Mouse (Mus musculus) left cerebral cortex, postnatal 10 days (tissue): ENCODE results near the gene Fnip1. TPM values are rescaled to one million over a fixed set of nuclear protein-coding genes. Genes with fewer than 3 reads are reported as not detected.
A peak's percentile ranks its signal among the peaks of the same experiment; 100 is the strongest.

Experiments used
- DNase-seq, 2 experiments: peaks; one replicate each; pipeline ENCODE4 v3.0.0; 2021 to 2022; ENCODE audit warnings: low spot score in 2 of 2, mixed read lengths in 1 of 2; ENCODE audit errors: extremely low spot score in 1 of 2
- intact Hi-C: fragments of 180-260 bp; cut with DNase I; formaldehyde crosslinking; loops from one replicate; pipeline ENCODE4 v1.15.1; 2025
- total RNA-seq, 2 experiments: library from RNA; stranded (reverse); gene quantifications; 2 replicates each; pipeline ENCODE4 v1.2.3; 2021

The Fnip1 gene
- total RNA-seq, 2 experiments from 2014 or later, result 23.0 to 23.6 TPM

GRCm38 (mm10) chr11:54530916-54531315 is 92.9 kb downstream of the Fnip1 start:
- intact Hi-C loops, result no loop called here
- no peak for DNase-seq

- DNase-seq, result no peak
- intact Hi-C loops, result no loop called here
Measured at GRCm38 (mm10) chr11:54533834-54534233, 95.8 kb downstream of the Fnip1 start.

GRCm38 (mm10) chr11:54534871-54535270 is 96.9 kb downstream of the Fnip1 start:
- peak; percentile 56 to 69 for DNase-seq
- intact Hi-C loops, result no loop called here

GRCm38 (mm10) chr11:54539031-54539430 is 101.0 kb downstream of the Fnip1 start:
- DNase-seq, result no peak
- intact Hi-C loops, result no loop called here

GRCm38 (mm10) chr11:54539486-54539885 is 101.5 kb downstream of the Fnip1 start:
- no peak for DNase-seq
- intact Hi-C loops, result no loop called here

- DNase-seq, result no peak
- intact Hi-C loops, result no loop called here
Measured at GRCm38 (mm10) chr11:54540328-54540727, 102.3 kb downstream of the Fnip1 start.

- intact Hi-C loops, result no loop called here
- DNase-seq, result no peak
Measured at GRCm38 (mm10) chr11:54542414-54542813, 104.4 kb downstream of the Fnip1 start.

GRCm38 (mm10) chr11:54554970-54555369 is 117.0 kb downstream of the Fnip1 start:
- DNase-seq, result no peak
- intact Hi-C loops, result no loop called here

GRCm38 (mm10) chr11:54562761-54563160 is 124.8 kb downstream of the Fnip1 start:
- intact Hi-C loops, result loop anchor here (10.0 kb wide), 1 partner anchor 302 kb away; the partner anchor contains the start of genes Hint1 and Lyrm7
- peak; percentile 15 to 26 for DNase-seq

Other genes starting within 250 kb of the Fnip1 start
- not detected for gene Csf2, start 188.5 kb upstream of the Fnip1 start, total RNA-seq
- not detected for gene Il3, start 170.9 kb upstream of the Fnip1 start, total RNA-seq
- 100 to 1,000 TPM; 134 to 136 TPM for gene Acsl6, start 134.4 kb upstream of the Fnip1 start, total RNA-seq
- gene Meikin, start 67.5 kb upstream of the Fnip1 start, total RNA-seq, result not detected
- gene Rapgef6, start 84.6 kb downstream of the Fnip1 start, total RNA-seq, result 10 to 100 TPM; 31.5 to 32.1 TPM